Mouse (Mus musculus): ENCODE measurements around the gene Cxcl10. TPM values are rescaled to one million over a fixed set of nuclear protein-coding genes. Genes with fewer than 3 reads are reported as not detected.

The Cxcl10 gene
- polyA plus RNA-seq, 1 experiment, result 9.6 TPM

DNA sequence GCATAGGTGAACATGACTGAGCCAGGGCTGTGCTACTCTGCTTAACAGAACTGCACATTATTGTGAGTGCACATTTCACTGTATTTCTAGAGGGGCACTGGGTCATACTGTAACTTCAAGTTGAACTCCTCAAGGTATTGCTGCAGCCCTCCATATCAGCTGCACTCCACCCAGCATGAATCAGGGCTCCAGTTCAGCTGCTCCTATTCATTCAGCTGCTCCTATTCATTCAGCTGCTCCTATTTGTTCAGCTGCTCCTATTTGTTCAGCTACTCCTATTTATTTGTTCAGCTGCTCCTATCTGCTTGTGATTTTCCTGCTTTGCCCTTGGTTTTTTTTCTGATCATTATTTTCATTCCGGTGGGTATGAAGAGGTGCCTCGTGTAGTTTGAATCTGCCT is 41.3 kb upstream of the Cxcl10 start:
- no peak overlapping the region for H3K4me3 ChIP-seq (ENCODE audit: low read depth, low read length)
- 27% methylated on average over 2 of the region's 2 CpGs for WGBS
- H3K27ac ChIP-seq (ENCODE audit: insufficient read depth, low read depth, low read length), result no peak overlapping the region
- peaks cover 3% of the 10 kb centered on the region for H3K4me1 ChIP-seq (ENCODE audit: control insufficient read depth, insufficient read depth, insufficient read length, low read length)
- no peaks in the 10 kb centered on the region for H3K36me3 ChIP-seq (ENCODE audit: control insufficient read depth, insufficient read depth, low read length)
- TF ChIP-seq POLR2A (IDR thresholded peaks at IDR 0.05; ENCODE audit: low read depth, low read length) (no peak), CTCF (IDR thresholded peaks at IDR 0.05; ENCODE audit: extremely low read depth, insufficient read length, insufficient replicate concordance, low read depth, low read length) (no peak)
- peaks cover 20% of the 10 kb centered on the region for H3K27me3 ChIP-seq (ENCODE audit: control insufficient read depth, insufficient read depth, low read length)

DNA sequence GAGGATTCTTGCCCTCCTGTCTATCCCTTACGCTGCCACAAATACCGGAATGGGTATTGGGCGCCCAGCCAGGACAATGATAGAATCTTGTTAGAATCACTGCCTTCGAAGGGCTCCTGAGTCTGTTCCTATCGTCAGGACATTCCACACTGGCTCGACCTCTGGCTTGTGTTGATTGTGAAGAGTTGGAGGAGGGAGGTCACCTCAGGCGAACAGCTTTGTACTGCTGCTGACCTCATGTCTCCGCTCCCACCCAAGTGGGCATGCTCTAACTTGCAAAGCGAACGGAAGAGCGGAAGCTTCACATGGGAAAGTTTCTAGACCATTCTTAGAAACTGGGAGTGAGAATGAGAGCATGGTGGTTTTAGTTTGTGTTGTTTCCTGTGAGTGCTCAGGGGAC is 38.7 kb upstream of the Cxcl10 start:
- H3K4me3 ChIP-seq (ENCODE audit: low read depth, low read length), result no peak overlapping the region

DNA sequence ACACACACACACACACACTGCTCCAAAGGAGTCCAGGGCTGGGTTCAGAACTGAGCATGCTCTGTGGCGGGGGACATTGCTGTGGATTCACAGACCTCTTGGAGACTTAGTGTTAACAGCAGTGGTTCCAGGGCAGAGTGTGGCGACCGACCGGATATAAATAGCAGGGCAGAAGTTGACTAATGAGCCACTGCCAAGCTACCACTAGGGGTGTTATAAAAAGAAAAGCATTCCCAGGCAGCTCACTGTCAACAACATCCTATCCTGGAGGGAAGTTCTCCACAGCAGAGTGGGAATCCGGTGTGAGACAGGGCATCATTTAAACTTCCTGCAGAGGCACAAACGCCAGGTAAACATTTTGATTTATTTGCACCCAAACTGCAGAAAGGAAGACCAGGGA is 38.0 kb upstream of the Cxcl10 start:
- Histone ChIP-seq H3K36me3 (ENCODE audit: control insufficient read depth, insufficient read depth, low read length) (no peaks in the 10 kb centered on the region), H3K27ac (ENCODE audit: insufficient read depth, low read depth, low read length) (no peak overlapping the region), H3K4me3 (ENCODE audit: low read depth, low read length) (no peak overlapping the region), H3K27me3 (ENCODE audit: control insufficient read depth, insufficient read depth, low read length) (peaks cover 3% of the 10 kb centered on the region), H3K4me1 (ENCODE audit: control insufficient read depth, insufficient read depth, insufficient read length, low read length) (peaks cover 3% of the 10 kb centered on the region; the same call in 1 of the 2 replicates)
- 23% methylated on average over 6 of the region's 6 CpGs for WGBS
- peak; percentile 26; the same call in 1 of the 2 replicates for TF ChIP-seq CTCF (IDR thresholded peaks at IDR 0.05; ENCODE audit: extremely low read depth, insufficient read length, insufficient replicate concordance, low read depth, low read length)
- TF ChIP-seq POLR2A (IDR thresholded peaks at IDR 0.05; ENCODE audit: low read depth, low read length), result no peak

More for the DNA sequence above, 38.7 kb upstream of the Cxcl10 start:
- Histone ChIP-seq H3K27ac (ENCODE audit: insufficient read depth, low read depth, low read length) (no peak overlapping the region), H3K4me1 (ENCODE audit: control insufficient read depth, insufficient read depth, insufficient read length, low read length) (peaks cover 3% of the 10 kb centered on the region), H3K27me3 (ENCODE audit: control insufficient read depth, insufficient read depth, low read length) (peaks cover 10% of the 10 kb centered on the region), H3K36me3 (ENCODE audit: control insufficient read depth, insufficient read depth, low read length) (no peaks in the 10 kb centered on the region)
- no peak for TF ChIP-seq POLR2A (IDR thresholded peaks at IDR 0.05; ENCODE audit: low read depth, low read length)
- TF ChIP-seq CTCF (IDR thresholded peaks at IDR 0.05; ENCODE audit: extremely low read depth, insufficient read length, insufficient replicate concordance, low read depth, low read length), result no peak
- WGBS, result 61% methylated on average over 11 of the region's 11 CpGs

DNA sequence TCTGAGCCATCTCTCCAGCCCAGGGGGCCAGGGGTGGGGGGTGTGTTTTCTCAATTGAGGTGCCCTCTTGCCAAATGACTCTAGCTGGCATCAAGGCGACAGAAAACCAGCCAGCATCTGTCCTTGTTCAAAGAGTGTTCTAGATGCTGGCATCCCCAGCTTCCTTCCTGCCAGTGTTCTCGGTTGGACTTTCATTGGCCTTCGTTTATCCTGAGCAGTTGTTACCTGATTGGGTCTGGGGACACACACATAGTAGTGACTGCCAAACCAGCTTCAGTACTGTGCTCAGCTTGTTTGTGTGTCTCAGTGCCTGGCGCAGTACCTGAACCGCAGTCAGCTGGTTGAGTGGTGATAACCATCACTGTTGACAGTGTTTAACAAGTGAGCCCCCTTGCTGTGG is 37.4 kb upstream of the Cxcl10 start:
- TF ChIP-seq POLR2A (IDR thresholded peaks at IDR 0.05; ENCODE audit: low read depth, low read length) (no peak), CTCF (IDR thresholded peaks at IDR 0.05; ENCODE audit: extremely low read depth, insufficient read length, insufficient replicate concordance, low read depth, low read length) (no peak)
- Histone ChIP-seq H3K4me1 (ENCODE audit: control insufficient read depth, insufficient read depth, insufficient read length, low read length) (peaks cover 3% of the 10 kb centered on the region; the same call in 1 of the 2 replicates), H3K4me3 (ENCODE audit: low read depth, low read length) (no peak overlapping the region), H3K27ac (ENCODE audit: insufficient read depth, low read depth, low read length) (no peak overlapping the region), H3K27me3 (ENCODE audit: control insufficient read depth, insufficient read depth, low read length) (peaks cover 3% of the 10 kb centered on the region; the same call in 1 of the 2 replicates), H3K36me3 (ENCODE audit: control insufficient read depth, insufficient read depth, low read length) (no peaks in the 10 kb centered on the region)
- 73% methylated on average over 5 of the region's 5 CpGs for WGBS

DNA sequence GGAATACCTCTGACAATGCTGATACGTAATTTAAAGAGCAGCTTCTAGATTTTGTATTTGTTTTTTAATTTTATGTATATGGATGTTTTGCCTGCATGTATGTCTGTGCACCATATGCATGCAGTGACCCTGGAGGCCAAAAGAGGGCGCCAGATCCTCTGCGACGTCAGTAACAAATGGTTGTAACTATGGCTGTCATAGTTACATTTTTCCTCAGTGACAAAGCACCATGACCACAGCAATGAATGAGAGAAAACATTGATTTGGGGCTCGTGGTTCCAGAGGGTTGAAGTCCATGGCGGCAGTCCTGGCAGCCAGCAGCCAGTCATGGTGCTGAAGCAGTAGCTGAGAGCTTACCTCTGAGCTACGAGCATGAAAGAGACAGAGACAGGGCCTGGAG is 36.2 kb upstream of the Cxcl10 start:
- no peaks in the 10 kb centered on the region for H3K4me1 ChIP-seq (ENCODE audit: control insufficient read depth, insufficient read depth, insufficient read length, low read length)
- no peak overlapping the region for H3K27ac ChIP-seq (ENCODE audit: insufficient read depth, low read depth, low read length)
- peak; percentile 60; the same call in 1 of the 2 replicates for TF ChIP-seq CTCF (IDR thresholded peaks at IDR 0.05; ENCODE audit: extremely low read depth, insufficient read length, insufficient replicate concordance, low read depth, low read length)
- no peak for TF ChIP-seq POLR2A (IDR thresholded peaks at IDR 0.05; ENCODE audit: low read depth, low read length)
- WGBS, result 44% methylated on average over 7 of the region's 7 CpGs
- H3K36me3 ChIP-seq (ENCODE audit: control insufficient read depth, insufficient read depth, low read length), result no peaks in the 10 kb centered on the region
- no peak overlapping the region for H3K4me3 ChIP-seq (ENCODE audit: low read depth, low read length)
- H3K27me3 ChIP-seq (ENCODE audit: control insufficient read depth, insufficient read depth, low read length), result 0 out of 2 replicates have a peak, but pooled peaks cover under 1% of the 10 kb centered on the region

DNA sequence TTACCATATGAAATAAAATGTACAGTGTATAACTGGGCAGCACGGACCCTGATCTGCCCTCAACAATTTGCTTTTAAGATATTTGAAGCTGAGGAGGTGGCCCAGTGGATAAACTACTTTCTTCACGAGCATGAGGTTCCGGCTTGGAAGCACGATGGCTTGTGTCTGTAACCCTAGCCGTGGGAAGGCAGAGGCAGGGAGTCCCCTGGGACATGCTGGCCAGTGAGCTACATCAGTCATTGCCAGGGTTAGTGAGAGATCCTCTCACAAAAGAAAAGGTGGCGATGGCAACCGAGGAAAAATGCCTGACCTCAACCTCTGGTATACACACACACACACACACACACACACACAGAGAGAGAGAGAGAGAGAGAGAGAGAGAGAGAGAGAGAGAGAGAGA is 35.1 kb upstream of the Cxcl10 start:
- TF ChIP-seq CTCF (IDR thresholded peaks at IDR 0.05; ENCODE audit: extremely low read depth, insufficient read length, insufficient replicate concordance, low read depth, low read length), result no peak
- TF ChIP-seq POLR2A (IDR thresholded peaks at IDR 0.05; ENCODE audit: low read depth, low read length), result no peak
- Histone ChIP-seq H3K27ac (ENCODE audit: insufficient read depth, low read depth, low read length) (no peak overlapping the region), H3K36me3 (ENCODE audit: control insufficient read depth, insufficient read depth, low read length) (no peaks in the 10 kb centered on the region), H3K4me1 (ENCODE audit: control insufficient read depth, insufficient read depth, insufficient read length, low read length) (no peaks in the 10 kb centered on the region), H3K4me3 (ENCODE audit: low read depth, low read length) (no peak overlapping the region), H3K27me3 (ENCODE audit: control insufficient read depth, insufficient read depth, low read length) (no peaks in the 10 kb centered on the region)
- 65% methylated on average over 7 of the region's 7 CpGs for WGBS

DNA sequence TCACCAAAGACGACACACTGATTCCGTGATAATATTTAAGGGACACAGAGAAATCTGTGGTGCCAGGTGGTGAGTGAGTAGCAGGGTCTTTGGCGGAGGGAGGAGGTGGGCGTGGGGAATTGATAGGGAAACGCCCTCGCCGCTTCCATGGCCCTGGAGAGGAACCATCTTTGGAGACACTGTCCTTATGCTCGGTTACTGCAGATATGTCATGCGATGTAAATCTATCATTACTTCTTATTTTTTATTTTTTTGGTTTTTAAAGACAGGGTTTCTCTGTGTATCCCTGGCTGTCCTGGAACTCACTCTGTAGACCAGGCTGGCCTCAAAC is 33.6 kb upstream of the Cxcl10 start:
- no peaks in the 10 kb centered on the region for H3K27me3 ChIP-seq (ENCODE audit: control insufficient read depth, insufficient read depth, low read length)
- WGBS, result 65% methylated on average over 9 of the region's 9 CpGs
- TF ChIP-seq CTCF (IDR thresholded peaks at IDR 0.05; ENCODE audit: extremely low read depth, insufficient read length, insufficient replicate concordance, low read depth, low read length) (no peak), POLR2A (IDR thresholded peaks at IDR 0.05; ENCODE audit: low read depth, low read length) (no peak)
- H3K36me3 ChIP-seq (ENCODE audit: control insufficient read depth, insufficient read depth, low read length), result no peaks in the 10 kb centered on the region
- H3K4me1 ChIP-seq (ENCODE audit: control insufficient read depth, insufficient read depth, insufficient read length, low read length), result no peaks in the 10 kb centered on the region
- H3K4me3 ChIP-seq (ENCODE audit: low read depth, low read length), result no peak overlapping the region
- no peak overlapping the region for H3K27ac ChIP-seq (ENCODE audit: insufficient read depth, low read depth, low read length)

All from small intestine, adult 2 months (tissue).